Mouse (Mus musculus) megakaryocyte, embryonic 14.5 days (primary cell): ENCODE results near the gene Olfr521.

Experiments used
- FLI1 ChIP-seq: IDR thresholded peaks from 2 replicates; pipeline ENCODE4 v1.6.1; 2012; ENCODE audit warnings: low read length, inconsistent platforms, mixed read lengths
- GATA1 ChIP-seq: IDR thresholded peaks from 3 replicates; pipeline ENCODE4 v1.6.1; 2012; ENCODE audit warnings: mixed read lengths, low read length, inconsistent platforms, borderline replicate concordance

GRCm38 (mm10) chr7:99805340-99805739 is 42.0 kb downstream of the Olfr521 start:
- TF ChIP-seq GATA1 (no peak), FLI1 (no peak)
